Mouse (Mus musculus): ENCODE measurements around the gene Gp1bb. TPM values are rescaled to one million over a fixed set of nuclear protein-coding genes. Genes with fewer than 3 reads are reported as not detected.

Gp1bb gene
- polyA plus RNA-seq, 1 experiment from 2014 or later = 9.8 TPM

Other genes with a start within 250 kb of the Gp1bb start
- 36.6 and 37.0 TPM in 2 replicates for gene Txnrd2, start 196.0 kb downstream of the Gp1bb start, polyA plus RNA-seq (2015; fragmentation: Nextera tagmentation; extraction: Ambion mirVana)
- gene Comt, start 195.6 kb downstream of the Gp1bb start, polyA plus RNA-seq (2015; fragmentation: Nextera tagmentation; extraction: Ambion mirVana) = 96.6 and 112 TPM in 2 replicates
- gene Gnb1l, start 123.7 kb downstream of the Gp1bb start, polyA plus RNA-seq (2015; fragmentation: Nextera tagmentation; extraction: Ambion mirVana) = 16.5 and 17.6 TPM in 2 replicates
- 3.3 and 3.5 TPM in 2 replicates for gene Rtl10, start 123.5 kb downstream of the Gp1bb start, polyA plus RNA-seq (2015; fragmentation: Nextera tagmentation; extraction: Ambion mirVana)
- gene Tbx1, start 31.7 kb downstream of the Gp1bb start, polyA plus RNA-seq (2015; fragmentation: Nextera tagmentation; extraction: Ambion mirVana) = 0.33 and 0.66 TPM in 2 replicates
- 23.3 and 24.6 TPM in 2 replicates for gene Gm49601, start 4.0 kb upstream of the Gp1bb start, polyA plus RNA-seq (2015; fragmentation: Nextera tagmentation; extraction: Ambion mirVana)
- gene Sept5, start 7.6 kb upstream of the Gp1bb start, polyA plus RNA-seq (2015; fragmentation: Nextera tagmentation; extraction: Ambion mirVana) = 240 and 262 TPM in 2 replicates
- gene Cldn5, start 154.4 kb upstream of the Gp1bb start, polyA plus RNA-seq (2015; fragmentation: Nextera tagmentation; extraction: Ambion mirVana) = 104 and 105 TPM in 2 replicates
- gene Ufd1, start 189.4 kb upstream of the Gp1bb start, polyA plus RNA-seq (2015; fragmentation: Nextera tagmentation; extraction: Ambion mirVana) = 106 and 107 TPM in 2 replicates
- gene Cdc45, start 189.6 kb upstream of the Gp1bb start, polyA plus RNA-seq (2015; fragmentation: Nextera tagmentation; extraction: Ambion mirVana) = 4.4 and 6.1 TPM in 2 replicates
- 45.8 and 50.3 TPM in 2 replicates for gene 2510002D24Rik, start 214.2 kb upstream of the Gp1bb start, polyA plus RNA-seq (2015; fragmentation: Nextera tagmentation; extraction: Ambion mirVana)
- not detected in 2 replicates for gene Gm28539, start 214.2 kb upstream of the Gp1bb start, polyA plus RNA-seq (2015; fragmentation: Nextera tagmentation; extraction: Ambion mirVana)

All from midbrain, embryonic 16.5 days (tissue).